Mouse (Mus musculus): Measurements from ENCODE around the gene Usp40.
"Not testable (repeated sequence)": the region's sequence is repeated elsewhere in the genome, so short reads cannot be mapped to it uniquely, and the experiment has no call there.

Gene Usp40

DNA sequence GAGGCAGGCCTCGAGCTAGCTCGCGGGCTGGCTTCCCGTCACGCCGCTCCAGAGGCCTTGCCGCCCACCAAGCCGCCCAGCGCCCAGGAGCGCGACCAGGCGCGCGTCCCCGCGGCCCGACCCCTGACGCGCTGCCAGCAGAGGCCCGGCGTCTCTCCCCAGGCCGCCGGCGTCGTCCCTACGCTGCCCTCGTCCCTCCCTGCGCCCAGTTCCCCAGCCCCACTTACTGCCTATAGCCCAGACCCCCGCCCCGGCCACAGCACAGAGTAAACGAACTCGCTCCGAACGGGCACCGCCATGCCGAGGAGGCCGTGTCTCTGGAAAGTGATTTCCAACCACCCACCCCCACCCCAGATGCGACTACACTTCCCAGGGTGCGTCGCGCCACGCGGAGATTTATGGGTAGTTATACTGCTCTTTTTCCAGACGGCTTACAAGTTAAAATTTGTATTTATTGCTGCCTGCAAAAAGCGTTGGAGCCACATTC, at the start of gene Usp40:
Usp40 (minus strand) TSS at position 341 of the 487 bp plus-strand sequence.
- peak; percentile 82 to 84 for DNase-seq

DNA sequence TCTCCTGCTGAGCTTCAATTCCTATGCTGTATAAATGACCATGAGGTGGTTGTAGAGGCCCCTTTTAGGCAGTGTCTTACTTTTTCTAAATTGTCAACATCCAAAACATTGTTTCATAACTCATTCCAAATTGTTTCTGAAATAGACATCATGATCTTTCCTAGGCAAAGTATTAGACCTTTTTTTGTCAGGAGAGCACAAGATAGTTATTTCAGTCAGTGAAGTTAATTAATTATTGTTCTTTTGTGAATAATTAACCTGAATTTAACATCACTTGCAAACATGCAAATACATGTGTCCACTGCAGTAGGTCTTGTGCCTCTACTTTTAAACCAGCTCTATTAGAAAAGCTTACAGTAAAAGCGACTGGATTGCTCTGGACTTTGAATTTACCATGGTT, 46.7 kb upstream of the Usp40 start, which contains the start of gene Ugt1a10:
Ugt1a10 (plus strand) TSS at position 301 of the 400 bp plus-strand sequence.
- no peak for DNase-seq

DNA sequence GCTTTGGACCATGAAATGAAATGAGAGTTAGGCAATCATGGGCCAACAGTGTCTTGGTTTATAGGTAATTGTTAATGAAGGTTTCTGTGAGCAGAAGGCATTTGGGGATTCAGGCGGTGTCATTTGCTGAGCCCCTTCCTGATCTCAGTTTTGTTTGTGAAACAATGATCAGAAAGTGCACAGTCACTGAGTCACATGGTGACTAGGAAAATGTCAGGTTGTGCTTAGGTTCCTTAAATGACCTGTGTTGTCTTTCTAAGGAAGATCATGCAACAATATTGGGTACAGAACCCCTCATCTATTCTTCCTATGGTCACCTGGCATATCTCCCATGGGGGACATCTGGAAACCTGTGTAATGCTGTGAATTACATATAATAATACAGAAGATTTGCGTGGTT, 39.1 kb upstream of the Usp40 start:
- not testable (repeated sequence) for DNase-seq

DNA sequence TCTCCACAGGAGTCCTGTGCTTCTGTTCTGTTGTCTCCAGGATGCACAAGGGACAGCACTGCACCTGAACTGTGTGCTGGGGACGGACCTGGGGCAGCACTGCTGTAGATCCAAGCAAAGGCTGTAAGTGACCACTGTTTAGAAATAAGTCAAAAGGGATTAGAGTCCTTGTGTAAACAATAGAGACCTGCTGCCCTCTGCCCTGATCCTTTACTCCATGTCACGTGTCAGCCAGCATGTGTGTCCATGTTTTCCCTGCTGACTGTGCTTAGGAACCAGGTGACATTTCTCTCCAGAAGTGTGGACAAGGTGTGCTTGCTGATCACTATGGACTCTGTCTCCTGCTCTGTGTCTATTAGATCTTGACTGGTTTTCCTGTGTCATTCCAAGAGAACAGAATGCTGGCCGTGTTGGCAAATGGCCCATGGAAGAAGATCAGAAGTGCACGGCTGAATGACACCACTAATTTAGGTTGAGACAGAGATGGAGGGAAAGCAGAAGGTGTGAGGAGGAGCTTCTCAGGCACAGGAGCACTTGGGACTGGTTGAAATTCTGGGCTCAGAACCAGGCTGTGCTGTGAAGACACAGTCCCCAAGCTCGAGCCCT, 36.6 kb upstream of the Usp40 start:
- DNase-seq = peak; percentile 13 to 42

DNA sequence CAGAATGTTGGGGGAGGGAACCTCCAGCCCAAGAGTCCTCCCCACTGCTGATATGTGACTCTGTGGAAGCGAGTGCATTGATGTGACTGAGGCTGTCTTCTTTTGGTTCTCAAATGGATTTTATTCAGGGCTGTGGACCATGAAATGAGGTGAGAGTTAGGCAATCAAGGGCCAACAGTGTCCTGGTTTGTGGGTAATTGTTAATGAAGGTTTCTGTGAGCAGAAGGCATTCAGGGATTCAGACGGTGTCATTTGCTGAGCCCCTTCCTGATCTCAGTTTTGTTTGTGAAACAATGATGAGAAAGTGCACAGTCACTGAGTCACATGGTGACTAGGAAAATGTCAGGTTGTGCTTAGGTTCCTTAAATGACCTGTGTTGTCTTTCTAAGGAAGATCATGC, 34.7 kb upstream of the Usp40 start:
- not testable (repeated sequence) for DNase-seq

DNA sequence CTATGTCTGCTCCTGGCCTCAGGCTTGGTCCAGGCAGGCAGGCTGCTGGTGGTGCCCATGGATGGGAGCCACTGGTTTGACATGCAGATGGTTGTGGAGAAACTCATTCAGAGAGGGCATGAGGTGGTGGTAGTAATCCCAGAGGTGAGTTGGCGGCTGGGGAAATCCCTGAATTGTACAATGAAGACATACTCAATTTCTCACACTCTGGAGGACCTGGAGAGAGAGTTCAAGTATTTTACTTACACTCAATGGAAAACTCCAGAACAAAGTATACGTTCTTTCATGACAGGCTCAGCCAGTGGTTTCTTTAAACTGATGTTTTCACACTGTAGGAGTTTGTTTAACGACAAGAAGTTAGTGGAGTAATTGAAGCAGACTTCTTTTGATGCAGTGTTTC, 16.9 kb upstream of the Usp40 start:
- DNase-seq = not testable (repeated sequence)

DNA sequence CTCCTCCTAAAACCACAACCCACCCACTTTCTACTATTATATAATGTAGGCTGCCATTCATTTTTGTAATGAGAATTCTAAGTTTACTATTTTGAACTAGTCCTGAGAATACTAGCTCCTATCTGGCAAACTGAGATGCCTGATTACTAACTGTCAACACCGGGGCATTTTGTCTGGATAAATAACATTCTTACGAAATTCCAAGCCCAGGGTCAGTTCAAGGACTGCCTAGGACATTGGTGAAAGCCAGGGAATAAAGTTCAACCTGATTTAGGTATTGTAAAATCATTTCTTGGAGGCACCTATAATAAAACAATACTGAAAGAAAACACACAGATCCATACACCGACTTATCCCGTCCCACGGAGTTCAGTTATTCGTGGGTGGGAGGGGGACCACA, 7.0 kb upstream of the Usp40 start:
- DNase-seq = no peak

DNA sequence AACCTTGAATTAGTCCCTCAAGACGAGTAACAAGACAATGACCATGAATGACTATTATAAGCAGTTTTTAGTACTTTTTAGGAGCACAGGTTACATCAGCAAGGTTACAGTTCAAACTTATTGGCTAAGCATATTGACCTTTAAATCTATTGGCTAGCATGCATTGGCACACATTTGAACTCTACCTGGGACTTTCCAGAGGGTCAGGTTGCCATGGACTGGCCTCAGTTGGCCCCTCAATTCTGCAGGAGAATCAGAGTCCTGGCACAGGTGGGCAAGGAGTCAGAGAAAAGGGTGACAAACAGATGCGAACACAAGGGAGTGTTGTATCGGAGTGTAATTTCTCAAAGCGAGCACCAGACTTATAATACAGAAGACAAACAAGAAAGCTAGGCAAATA, 6.3 kb upstream of the Usp40 start:
- no peak for DNase-seq

DNA sequence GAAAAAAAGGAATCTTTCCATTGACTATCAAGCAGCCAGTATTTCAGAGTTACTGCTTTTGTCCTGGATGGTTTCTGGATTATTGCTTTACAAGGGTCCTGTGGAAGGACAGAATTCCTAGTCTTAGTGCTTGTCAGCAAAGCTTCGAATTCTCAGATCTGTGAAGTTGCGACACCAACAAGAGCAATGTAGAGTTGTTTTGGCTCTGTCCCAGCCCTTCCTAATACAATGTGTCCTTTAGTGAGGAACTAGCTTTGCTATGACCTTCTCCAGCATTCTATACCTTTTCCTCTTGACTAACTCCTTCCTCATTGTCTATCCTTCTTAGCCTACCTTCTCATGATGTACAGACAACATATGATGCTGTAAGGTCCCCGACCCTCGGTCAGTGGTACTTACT, 5.8 kb upstream of the Usp40 start:
- DNase-seq = no peak

DNA sequence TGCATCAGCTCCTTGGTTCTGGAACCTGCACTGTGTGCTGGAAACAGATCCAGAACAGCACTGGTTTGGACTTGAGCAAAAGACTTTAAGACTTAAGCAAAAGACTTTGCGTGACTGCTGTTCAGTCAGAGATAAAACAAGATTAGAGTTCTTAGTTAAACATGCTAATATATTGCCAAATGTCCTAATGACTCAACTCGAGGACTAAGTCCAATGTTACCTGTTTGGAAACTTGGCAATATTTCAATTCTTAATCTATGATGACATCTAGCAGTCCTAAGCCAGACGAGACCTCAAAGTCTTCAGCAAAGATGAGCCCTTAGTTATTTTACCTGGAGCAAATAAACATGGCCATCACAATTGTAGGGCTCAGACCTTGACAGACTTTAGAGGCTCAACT, 5.4 kb upstream of the Usp40 start:
- no peak for DNase-seq

DNA sequence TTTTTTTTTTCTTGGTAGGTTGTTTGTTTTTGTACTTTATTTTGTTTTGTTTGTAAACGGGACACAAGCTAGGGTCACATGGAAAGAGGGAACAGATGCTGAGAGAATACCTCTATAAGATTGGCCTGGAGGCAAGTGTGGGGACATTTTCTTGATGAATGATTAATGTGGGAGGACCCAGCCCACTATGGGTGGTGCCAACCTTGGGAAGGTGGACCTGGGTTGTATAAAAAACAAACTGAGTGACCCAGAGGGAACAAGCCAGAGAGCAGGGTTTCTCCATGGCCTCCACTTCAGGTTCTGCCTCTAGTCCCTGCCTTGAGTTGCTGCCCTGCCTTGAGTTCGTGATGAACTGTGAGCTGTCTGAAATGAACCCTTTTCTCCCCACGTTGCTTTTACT, 1.2 kb upstream of the Usp40 start:
- DNase-seq = no peak

DNA sequence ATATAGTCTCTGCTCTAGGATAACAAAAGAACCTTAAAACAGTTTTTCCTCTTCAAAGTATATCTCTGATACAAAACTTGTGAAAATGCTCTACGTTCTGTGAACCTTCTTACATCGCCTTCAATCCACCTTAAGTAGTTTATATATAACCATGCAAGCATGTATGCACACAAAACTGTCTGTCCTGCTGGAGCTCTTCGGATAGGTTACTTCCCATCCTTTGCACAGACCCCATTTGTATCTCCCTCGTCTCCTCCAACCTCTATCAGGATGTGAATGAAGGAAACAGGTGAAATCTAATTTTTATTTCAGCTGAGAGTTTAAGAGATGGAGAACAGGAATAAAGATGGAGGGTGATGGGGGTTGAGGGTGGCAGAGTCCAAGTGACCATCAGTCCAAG, 384 bp upstream of the Usp40 start:
- no peak for DNase-seq

DNA sequence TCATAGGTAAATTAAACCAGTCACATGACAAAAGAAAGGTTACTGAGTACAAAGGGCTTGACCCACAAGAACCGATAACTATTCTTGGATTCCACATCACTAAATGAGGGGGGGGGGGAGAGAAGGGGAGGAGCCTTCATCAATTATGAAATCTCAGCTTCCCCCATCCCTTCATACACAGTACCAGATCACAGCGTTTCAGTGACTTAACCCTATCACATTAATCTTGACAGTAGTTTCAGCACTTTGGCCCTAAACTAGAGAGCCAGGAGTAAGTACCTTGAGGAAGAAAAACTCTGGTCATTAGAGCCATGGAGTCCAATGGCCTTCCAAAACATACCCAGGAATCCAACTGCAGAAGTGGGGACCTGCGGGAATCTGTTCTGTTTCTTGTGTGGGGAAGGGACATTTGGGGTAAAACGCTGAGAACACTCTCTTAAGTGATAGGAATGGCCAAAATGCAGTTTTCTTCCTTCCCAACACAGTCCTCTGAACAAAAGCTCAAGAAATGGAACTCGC, 600 bp downstream of the Usp40 start:
- no peak for DNase-seq

DNA sequence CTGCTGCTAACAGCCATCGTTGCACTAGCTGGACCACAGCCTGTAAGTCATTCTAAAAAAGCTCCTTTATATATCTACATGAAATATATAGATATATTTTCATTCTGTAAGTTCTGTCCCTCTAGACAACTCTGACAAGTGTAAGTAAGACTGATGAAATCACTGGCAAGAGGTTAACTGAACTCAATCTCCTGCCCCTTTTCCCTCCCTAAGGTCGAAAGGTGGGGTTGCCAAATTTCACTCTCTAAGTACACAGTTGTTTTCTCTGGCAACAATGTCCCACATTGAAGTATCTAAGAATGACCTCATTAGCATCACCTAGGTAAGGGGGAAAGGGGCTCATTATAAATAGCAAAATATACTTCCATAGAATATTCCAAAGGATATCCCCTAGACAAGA, 15.6 kb downstream of the Usp40 start:
- no peak for DNase-seq

DNA sequence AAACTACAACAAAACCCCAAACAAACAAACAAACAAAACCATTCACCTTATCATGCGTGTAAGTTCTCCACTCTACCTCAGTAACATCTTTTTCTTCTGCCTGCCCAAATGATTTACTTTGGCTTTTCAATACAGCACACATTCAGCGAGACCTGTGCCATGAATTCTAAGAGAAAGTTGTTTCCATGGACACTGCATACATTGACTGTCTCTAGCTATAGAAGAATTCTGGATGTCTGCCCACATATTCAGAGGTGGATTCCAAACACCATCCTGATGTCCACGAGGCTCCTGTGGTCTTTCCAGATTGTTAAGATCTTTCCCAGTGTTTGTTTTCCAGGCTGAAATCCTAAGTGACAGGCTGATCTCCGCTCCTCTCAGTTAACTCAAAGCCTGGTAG, 26.1 kb downstream of the Usp40 start:
- no peak for DNase-seq

DNA sequence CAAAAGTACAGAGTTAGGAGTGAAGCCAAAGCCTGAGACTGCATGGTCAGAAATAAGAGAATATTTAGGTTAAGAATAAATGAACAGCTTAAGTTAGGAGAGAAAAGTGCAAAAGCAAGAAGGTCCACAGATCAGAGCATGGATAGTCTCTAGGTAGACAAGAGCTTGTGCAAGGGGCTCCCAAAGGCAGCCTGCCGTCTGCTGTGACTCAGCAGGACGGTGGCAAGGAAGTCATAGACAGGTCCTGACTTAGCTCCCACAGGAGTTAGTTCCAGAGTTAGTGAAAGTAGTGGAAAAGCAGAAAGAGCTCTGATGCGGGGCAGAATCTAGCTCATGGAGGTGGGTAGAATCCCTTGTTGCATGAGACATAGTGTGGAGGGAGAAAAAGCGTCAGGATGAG, 38.0 kb downstream of the Usp40 start:
- no peak for DNase-seq

DNA sequence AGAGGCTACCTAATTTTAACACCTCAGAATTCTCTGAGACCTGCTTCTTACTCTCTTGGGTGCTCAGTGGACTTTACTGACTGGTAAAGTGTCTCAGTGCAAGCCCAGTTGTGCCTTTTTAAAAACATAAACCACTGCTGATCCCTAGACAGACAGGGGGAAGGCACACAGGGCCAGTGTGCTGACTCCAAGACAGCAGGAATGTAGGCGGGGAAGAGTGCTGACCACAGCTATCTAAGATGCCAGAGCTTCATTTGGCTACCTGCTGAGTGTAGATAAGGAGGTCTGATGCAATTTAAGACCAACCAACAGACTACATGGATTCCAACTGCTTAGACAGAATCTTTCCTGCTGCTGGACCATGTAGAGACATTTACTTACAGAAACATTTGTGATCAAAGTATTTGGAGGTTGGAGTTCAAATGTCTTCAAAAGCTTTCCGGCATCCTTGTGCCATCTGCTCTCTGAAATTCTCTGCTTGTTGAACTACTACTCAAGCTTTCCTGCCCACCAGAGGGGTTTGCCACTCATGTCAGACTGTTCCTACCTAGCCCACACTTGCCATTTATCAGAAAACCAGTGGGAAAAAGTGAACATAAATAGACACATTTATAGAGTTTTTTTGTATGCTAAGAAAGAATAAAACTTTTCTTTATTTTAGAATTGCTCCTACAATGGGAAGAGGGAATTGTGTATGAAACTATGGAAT, 46.7 kb downstream of the Usp40 start:
- no peak for DNase-seq

DNA sequence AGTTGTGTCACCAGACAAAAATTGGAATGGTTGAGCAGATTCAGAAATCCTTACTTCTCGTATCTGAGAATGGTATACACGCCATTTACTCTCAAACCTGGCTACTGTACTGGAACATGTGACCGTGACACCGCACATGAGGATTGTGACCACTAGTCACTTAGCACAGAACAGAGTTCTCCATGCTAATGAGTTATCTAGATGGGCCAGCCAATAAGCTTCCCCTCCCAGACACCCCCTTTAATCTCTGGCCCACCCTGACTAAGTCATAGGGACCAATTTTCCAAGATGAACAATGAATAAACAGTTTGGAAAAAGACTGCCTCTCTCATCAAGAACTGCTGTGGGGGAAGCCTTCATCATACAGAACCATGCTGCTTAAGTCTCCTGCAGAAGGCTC, 47.6 kb downstream of the Usp40 start:
- DNase-seq = no peak

DNA sequence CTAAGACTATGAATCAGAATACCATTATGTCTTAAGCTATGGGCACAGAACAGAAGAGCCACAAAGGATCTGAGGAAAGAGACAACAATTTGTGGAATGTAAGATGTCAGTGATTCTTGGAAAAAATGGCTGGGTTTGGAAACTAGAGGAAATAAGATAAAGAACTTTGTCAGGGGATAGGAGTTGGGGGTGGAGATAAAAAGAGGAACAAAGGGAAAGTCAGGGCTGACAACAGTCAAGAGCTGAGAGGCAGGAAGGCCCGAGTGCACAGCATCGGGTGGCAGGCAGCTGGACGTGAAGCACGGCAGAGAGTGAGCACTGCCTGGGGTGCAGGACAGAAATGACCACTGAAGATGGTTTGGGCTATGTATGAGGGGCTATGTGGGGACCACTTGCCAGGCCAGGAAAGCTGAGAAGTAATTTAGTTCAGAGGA, 48.3 kb downstream of the Usp40 start:
- DNase-seq = no peak

DNA sequence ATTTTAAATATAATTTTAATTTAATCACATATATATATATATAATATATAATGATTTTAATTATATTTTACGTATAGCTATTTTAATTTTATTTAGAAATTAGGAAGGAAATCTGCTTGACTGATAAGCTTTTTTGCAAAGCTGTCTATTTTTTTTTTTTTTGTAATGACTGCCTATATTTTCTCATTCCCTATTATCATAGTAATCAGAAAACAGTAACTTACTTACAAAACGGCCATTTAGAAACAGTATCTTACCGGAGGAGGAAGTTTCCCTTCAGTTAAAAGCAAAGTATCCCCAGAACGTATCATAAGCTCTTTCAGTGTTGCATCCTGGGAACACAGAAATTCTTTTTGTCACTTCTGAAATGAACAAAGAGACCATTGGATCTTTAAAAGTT, 48.8 kb downstream of the Usp40 start:
- DNase-seq = no peak

DNA sequence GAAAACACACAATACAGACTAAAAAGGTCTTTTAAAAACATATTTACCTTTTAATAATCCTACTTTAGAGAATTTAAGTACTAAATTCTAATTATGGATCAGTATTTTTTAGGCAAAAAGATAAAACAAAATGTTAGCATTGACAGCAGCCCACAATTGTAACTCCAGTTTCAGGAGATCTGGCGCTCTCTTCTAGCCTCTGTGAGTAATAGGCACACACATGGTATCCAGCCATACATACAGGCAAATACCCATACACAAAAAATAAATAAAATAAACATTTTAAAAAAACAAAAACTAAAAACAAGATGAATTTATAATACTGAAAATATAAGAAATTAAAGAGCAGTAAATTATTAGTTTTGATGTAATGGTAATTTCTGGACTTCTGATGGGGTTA, 49.4 kb downstream of the Usp40 start:
- no peak for DNase-seq

DNA sequence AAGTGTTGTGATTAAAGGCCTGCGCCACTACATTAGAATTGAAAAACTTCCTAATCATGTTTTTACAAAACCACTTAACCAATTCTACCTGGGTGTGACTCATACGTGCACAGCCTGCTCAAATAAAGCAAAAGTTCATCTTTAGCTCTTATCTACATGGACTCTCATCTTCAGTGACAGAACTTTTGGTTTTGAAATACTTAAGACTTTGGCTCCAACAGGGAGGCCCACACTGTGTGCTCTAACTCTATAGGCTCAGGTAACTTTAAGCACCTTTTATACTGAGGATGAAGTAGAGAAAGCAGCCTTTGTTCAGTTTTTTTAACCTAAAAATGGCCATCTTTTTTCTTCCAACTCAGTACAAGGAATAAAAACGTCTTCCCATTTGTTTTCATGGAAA, 55.3 kb downstream of the Usp40 start:
- DNase-seq = no peak

DNA sequence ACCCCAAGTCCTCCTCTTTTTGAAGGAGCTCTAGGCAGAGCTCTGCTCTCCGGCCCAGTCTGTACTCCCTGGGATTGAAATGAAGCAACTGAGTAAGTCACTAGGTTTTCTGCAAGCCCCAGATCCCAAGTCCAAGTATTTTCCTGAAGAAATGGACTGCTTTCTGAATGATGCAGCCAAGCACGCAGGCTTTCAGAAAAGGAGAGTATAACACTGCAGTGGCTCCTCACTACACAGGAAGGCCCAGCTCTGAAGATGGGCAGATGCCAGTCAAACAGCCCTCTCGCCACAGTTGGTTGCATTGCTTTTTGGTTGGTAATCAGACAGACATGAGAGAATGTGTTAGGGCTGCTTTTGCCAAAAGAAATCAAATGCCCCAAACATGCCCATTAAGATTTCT, 56.7 kb downstream of the Usp40 start:
- no peak for DNase-seq

DNA sequence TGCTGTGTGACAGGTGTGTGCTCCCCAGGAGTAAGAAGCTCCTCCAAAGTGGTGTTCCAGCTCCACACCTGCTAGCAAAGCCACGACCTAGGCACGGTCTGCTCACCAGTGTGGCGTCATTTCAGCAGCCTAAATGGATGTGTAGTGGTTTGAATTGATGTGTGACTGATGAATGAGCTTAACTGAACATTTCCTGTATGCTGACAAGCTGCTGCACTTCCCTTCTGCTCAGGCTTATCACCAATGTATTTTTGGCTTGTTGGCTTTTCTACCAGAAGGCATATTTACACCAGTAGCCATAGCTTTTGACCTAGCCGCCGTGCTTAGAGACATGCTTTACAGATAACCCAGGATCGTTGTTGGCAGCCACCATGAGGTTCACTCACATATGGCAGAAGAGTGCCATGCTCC, 60.7 kb downstream of the Usp40 start:
- DNase-seq = peak; percentile 41 to 44
